Mouse (Mus musculus) splenic B cell, adult 2 months (primary cell): ENCODE results near the gene Rassf8.

Experiments used
- DNase-seq: peaks from one replicate; pipeline ENCODE4 v3.0.0-alpha.2; 2011; ENCODE audit warnings: low read depth, low spot score
- H3K27me3 ChIP-seq: 2 replicates; pipeline ENCODE4 v1.6.1; 2012; ENCODE audit warnings: mild to moderate bottlenecking, low read length, moderate library complexity, mixed read lengths; ENCODE audit not compliant: control insufficient read depth, poor library complexity, insufficient read depth, severe bottlenecking
- H3K36me3 ChIP-seq: 2 replicates; pipeline ENCODE4 v1.6.1; 2012; ENCODE audit warnings: mild to moderate bottlenecking, low read length, moderate library complexity, mixed read lengths; ENCODE audit not compliant: control insufficient read depth, poor library complexity, insufficient read depth, severe bottlenecking

Gene Rassf8

DNA sequence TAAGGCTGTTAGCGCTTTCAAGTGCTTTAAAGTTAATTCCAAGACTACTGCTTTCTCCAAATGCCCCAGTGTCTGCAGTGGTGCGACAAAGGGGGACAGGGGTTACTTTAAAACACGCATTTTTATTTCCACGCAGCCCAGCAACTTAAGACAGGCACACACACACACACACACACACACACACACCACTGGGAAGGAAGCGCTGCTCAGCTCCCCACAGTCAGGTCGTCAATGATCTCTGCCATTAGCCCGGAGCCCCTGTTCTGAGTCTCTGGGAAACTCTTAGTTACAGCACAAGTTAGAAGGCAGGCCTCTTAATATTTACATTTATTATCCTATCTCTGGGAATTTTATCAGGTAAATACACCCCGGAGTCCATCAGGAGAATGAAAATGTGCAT lies 117.6 kb downstream of the Rassf8 start:
- peak; percentile 48 for DNase-seq
- Histone ChIP-seq H3K27me3 (no peaks in the 10 kb centered on the region), H3K36me3 (no peaks in the 10 kb centered on the region)

GRCm38 (mm10) chr6:145865289-145865885 lies 118.8 kb downstream of the Rassf8 start, which contains the start of gene Bhlhe41:
Bhlhe41 (minus strand) TSS chr6:145865558.
- no peaks in the 10 kb centered on the region for H3K36me3 ChIP-seq
- DNase-seq, result peak; percentile 69

DNA sequence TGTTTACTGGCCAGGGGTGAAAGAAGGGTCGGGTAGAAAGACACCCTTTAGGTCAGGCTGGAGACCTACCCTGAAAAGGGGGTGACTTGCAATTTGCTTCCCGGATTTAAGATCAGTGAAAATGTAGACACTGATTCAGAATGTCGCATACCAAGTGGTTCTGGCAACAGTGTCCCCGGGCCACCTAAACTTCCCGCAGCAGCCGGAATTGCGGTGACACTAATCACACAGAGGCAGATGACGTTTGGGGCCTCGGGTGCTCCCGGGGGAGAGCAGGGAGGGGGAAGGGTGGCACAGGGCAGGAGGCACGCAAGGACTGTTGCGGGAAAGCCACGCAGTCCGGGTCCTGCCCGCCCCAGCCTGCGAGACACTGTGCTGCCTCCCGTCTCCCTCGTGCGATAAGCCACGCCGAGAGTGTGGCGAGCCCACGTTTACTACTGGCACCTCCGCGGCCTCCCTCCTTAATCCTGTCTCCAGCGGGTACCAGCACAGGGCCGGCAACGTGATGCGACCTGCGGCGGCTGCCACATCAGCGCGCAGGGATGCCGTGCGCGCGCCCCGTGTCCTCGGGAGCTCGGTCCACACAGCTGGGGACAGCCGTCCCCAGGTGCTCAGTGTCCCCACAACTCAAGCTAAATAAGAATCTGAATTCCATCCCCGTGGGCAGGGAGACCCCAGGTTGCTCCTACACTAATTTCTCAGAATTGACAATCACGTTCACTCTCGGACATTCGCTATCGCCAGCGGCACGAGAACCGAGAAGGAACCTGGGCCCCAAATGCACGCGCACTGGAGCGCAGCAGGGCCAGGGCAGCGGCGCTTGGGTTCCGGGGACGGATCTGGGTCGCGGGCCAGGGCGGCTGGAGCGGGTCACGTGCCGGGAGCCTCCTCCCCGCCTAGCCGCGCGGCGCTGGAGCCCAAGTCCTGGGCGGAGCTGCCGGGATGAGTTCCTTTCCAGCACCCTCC lies 119.6 kb downstream of the Rassf8 start:
- DNase-seq, result peak; percentile 74
- no peaks in the 10 kb centered on the region for H3K36me3 ChIP-seq
- H3K27me3 ChIP-seq, result no peaks in the 10 kb centered on the region

More at GRCm38 (mm10) chr6:145865289-145865885, 118.8 kb downstream of the Rassf8 start, which contains the start of gene Bhlhe41:
- H3K27me3 ChIP-seq, result no peaks in the 10 kb centered on the region

DNA sequence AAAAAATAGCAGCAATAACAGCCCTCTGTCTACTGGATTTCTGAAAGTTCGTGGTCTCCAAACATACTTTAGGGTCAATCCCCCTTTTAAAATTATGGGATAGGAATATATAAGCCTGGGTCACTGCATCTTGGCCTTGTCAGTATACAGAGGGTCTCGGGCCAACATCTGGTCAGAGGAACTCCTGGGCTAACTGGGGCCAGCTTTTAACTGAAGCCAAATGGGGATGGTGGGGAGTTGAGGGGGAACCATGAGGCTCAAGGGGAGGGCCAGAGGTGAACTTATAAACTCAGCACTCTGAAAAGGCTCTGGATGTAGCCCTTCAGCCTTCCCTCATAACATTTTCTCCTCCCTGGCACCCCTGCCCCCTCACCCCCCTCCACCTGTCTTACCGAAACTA lies 120.6 kb downstream of the Rassf8 start:
- no peaks in the 10 kb centered on the region for H3K27me3 ChIP-seq
- no peak for DNase-seq
- H3K36me3 ChIP-seq, result no peaks in the 10 kb centered on the region
